Mouse (Mus musculus): ENCODE results near the gene Tmem126a. TPM values are rescaled to one million over a fixed set of nuclear protein-coding genes. Genes with fewer than 3 reads are reported as not detected.

Gene Tmem126a
- polyA plus RNA-seq, 1 experiment, result 119 TPM

GRCm38 (mm10) chr7:90442070-90442469 is 15.0 kb downstream of the Tmem126a start:
- TF ChIP-seq POLR2AphosphoS2 (IDR thresholded peaks at IDR 0.05; ENCODE audit: insufficient read length, low read depth), result no peak
- TF ChIP-seq CEBPB (IDR thresholded peaks at IDR 0.05; ENCODE audit: insufficient read depth, poor library complexity, severe bottlenecking), result peak; percentile 49; the same call in 1 of the 2 replicates
- Histone ChIP-seq H3ac (ENCODE audit: control insufficient read depth, insufficient read length) (peak overlapping the region; percentile 98), H3K27me3 (ENCODE audit: control insufficient read depth, insufficient read depth, insufficient read length) (no peaks in the 10 kb centered on the region), H3K36me3 (ENCODE audit: control insufficient read depth, insufficient read depth) (peaks cover 14% of the 10 kb centered on the region), H3K4me3 (peak overlapping the region; percentile 81), H3K79me2 (ENCODE audit: control insufficient read depth, insufficient read depth) (peaks cover 33% of the 10 kb centered on the region), H3K4me2 (ENCODE audit: low read depth) (peak overlapping the region; percentile 98)

- H3K79me2 ChIP-seq (ENCODE audit: control insufficient read depth, insufficient read depth), result peaks cover 15% of the 10 kb centered on the region
- no peak overlapping the region for H3ac ChIP-seq (ENCODE audit: control insufficient read depth, insufficient read length)
- H3K4me2 ChIP-seq (ENCODE audit: low read depth), result no peak overlapping the region
- no peak overlapping the region for H3K4me3 ChIP-seq
- TF ChIP-seq TCF3 (IDR thresholded peaks at IDR 0.05; ENCODE audit: insufficient read length, low read depth), result no peak
- H3K36me3 ChIP-seq (ENCODE audit: control insufficient read depth, insufficient read depth), result peaks cover 3% of the 10 kb centered on the region
- H3K27me3 ChIP-seq (ENCODE audit: control insufficient read depth, insufficient read depth, insufficient read length), result no peaks in the 10 kb centered on the region
Observed at GRCm38 (mm10) chr7:90440044-90440443, 17.0 kb downstream of the Tmem126a start.

- H3K4me2 ChIP-seq (ENCODE audit: low read depth), result no peak overlapping the region
- H3K4me3 ChIP-seq, result no peak overlapping the region
- H3K79me2 ChIP-seq (ENCODE audit: control insufficient read depth, insufficient read depth), result no peaks in the 10 kb centered on the region
- H3K27me3 ChIP-seq (ENCODE audit: control insufficient read depth, insufficient read depth, insufficient read length), result peaks cover 17% of the 10 kb centered on the region
- TF ChIP-seq CEBPB (IDR thresholded peaks at IDR 0.05; ENCODE audit: insufficient read depth, poor library complexity, severe bottlenecking) (no peak), MYOG (IDR thresholded peaks at IDR 0.05; ENCODE audit: control insufficient read depth in 1 of 3, insufficient read depth in 1 of 3, insufficient read length in 2 of 3, low read depth in 2 of 3) (no peak), POLR2A (IDR thresholded peaks at IDR 0.05; ENCODE audit: insufficient read length, low read depth) (no peak), SRF (IDR thresholded peaks at IDR 0.05; ENCODE audit: control insufficient read depth, insufficient read length, low read depth) (no peak), MYOD1 (IDR thresholded peaks at IDR 0.05; ENCODE audit: control insufficient read depth in 1 of 3, insufficient read length in 2 of 3, low read depth in 2 of 3) (no peak), USF1 (IDR thresholded peaks at IDR 0.05; ENCODE audit: low read depth) (no peak), E2F4 (IDR thresholded peaks at IDR 0.05; ENCODE audit: insufficient read depth) (no peak)
- no peak overlapping the region for H3ac ChIP-seq (ENCODE audit: control insufficient read depth, insufficient read length)
- H3K36me3 ChIP-seq (ENCODE audit: control insufficient read depth, insufficient read depth), result no peaks in the 10 kb centered on the region
Observed at GRCm38 (mm10) chr7:90432221-90432620, 24.8 kb downstream of the Tmem126a start.

GRCm38 (mm10) chr7:90427006-90427405 is 30.0 kb downstream of the Tmem126a start:
- no peak for TF ChIP-seq TCF3 (IDR thresholded peaks at IDR 0.05; ENCODE audit: insufficient read length, low read depth)
- no peak for TF ChIP-seq USF1 (IDR thresholded peaks at IDR 0.05; ENCODE audit: low read depth)
- TF ChIP-seq TCF12 (IDR thresholded peaks at IDR 0.05; ENCODE audit: insufficient read depth, poor library complexity, severe bottlenecking), result no peak
- no peak for TF ChIP-seq POLR2AphosphoS2 (IDR thresholded peaks at IDR 0.05; ENCODE audit: insufficient read length, low read depth)
- TF ChIP-seq MYOG (IDR thresholded peaks at IDR 0.05; ENCODE audit: control insufficient read depth in 1 of 3, insufficient read depth in 1 of 3, insufficient read length in 2 of 3, low read depth in 2 of 3), result no peak
- no peak for TF ChIP-seq REST (IDR thresholded peaks at IDR 0.05; ENCODE audit: insufficient read depth, insufficient read length)
- no peak for TF ChIP-seq SRF (IDR thresholded peaks at IDR 0.05; ENCODE audit: control insufficient read depth, insufficient read length, low read depth)
- TF ChIP-seq CEBPB (IDR thresholded peaks at IDR 0.05; ENCODE audit: insufficient read depth, poor library complexity, severe bottlenecking), result no peak
- TF ChIP-seq E2F4 (IDR thresholded peaks at IDR 0.05; ENCODE audit: insufficient read depth), result no peak
- TF ChIP-seq MYOD1 (IDR thresholded peaks at IDR 0.05; ENCODE audit: control insufficient read depth in 1 of 3, insufficient read length in 2 of 3, low read depth in 2 of 3), result no peak
- no peak for TF ChIP-seq MAX (IDR thresholded peaks at IDR 0.05; ENCODE audit: low read depth)
- TF ChIP-seq POLR2A (IDR thresholded peaks at IDR 0.05; ENCODE audit: insufficient read length, low read depth), result no peak
- Histone ChIP-seq H3K79me2 (ENCODE audit: control insufficient read depth, insufficient read depth) (no peaks in the 10 kb centered on the region), H3K4me3 (peak overlapping the region; percentile 25), H3K4me2 (ENCODE audit: low read depth) (peak overlapping the region; percentile 96), H3ac (ENCODE audit: control insufficient read depth, insufficient read length) (no peak overlapping the region), H3K27me3 (ENCODE audit: control insufficient read depth, insufficient read depth, insufficient read length) (peaks cover 17% of the 10 kb centered on the region), H3K36me3 (ENCODE audit: control insufficient read depth, insufficient read depth) (no peaks in the 10 kb centered on the region)

- no peaks in the 10 kb centered on the region for H3K79me2 ChIP-seq (ENCODE audit: control insufficient read depth, insufficient read depth)
- TF ChIP-seq E2F4 (IDR thresholded peaks at IDR 0.05; ENCODE audit: insufficient read depth) (peak; percentile 12), USF1 (IDR thresholded peaks at IDR 0.05; ENCODE audit: low read depth) (no peak)
- peak within 1 kb of the TSS; percentile 96 for H3K4me2 ChIP-seq (ENCODE audit: low read depth)
- peak within 1 kb of the TSS; percentile 25 for H3K4me3 ChIP-seq
- no peak within 1 kb of the TSS for H3ac ChIP-seq (ENCODE audit: control insufficient read depth, insufficient read length)
- H3K27me3 ChIP-seq (ENCODE audit: control insufficient read depth, insufficient read depth, insufficient read length), result peaks cover 17% of the 10 kb centered on the region
- no peaks in the 10 kb centered on the region for H3K36me3 ChIP-seq (ENCODE audit: control insufficient read depth, insufficient read depth)
Observed at GRCm38 (mm10) chr7:90426020-90427001, 30.7 kb downstream of the Tmem126a start, which contains the start of gene Ccdc89. Gene Ccdc89, plus strand, starts transcription at chr7:90426577.

Data from myocyte (in vitro differentiated cells).